Mouse (Mus musculus): Measurements from ENCODE around the gene Vopp1.

Vopp1 gene

GRCm38 (mm10) chr6:57702743-57703499 is 122.0 kb downstream of the Vopp1 start:
- DNase-seq (ENCODE audit: low spot score in 2 of 2) = peak; percentile 85 to 94

GRCm38 (mm10) chr6:57702376-57702742 is 122.6 kb downstream of the Vopp1 start, which contains the start of gene Lancl2:
Gene Lancl2 (plus strand): TSS chr6:57702540.
- DNase-seq (ENCODE audit: low spot score in 2 of 2) = peak; percentile 29 to 43

DNA sequence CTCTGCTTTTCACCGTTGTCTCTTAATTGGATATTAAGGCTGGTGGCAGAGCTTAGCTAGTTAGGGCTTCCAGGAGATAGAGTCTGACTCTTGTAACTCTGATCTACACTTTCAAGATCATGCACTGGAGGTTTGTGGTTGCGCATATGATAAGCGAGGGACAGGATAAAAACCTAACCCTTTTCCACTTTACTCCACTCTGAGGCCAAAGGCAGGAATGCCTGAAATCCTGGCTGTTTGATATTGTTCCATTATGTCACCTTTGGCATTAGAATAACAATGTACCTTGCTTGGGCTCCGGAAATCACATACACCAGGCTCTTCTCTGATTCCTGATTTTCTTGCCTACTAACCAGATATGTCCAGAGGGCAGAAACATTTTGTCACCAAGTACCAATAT is 123.3 kb downstream of the Vopp1 start:
- no peak for DNase-seq (ENCODE audit: low spot score in 2 of 2)

DNA sequence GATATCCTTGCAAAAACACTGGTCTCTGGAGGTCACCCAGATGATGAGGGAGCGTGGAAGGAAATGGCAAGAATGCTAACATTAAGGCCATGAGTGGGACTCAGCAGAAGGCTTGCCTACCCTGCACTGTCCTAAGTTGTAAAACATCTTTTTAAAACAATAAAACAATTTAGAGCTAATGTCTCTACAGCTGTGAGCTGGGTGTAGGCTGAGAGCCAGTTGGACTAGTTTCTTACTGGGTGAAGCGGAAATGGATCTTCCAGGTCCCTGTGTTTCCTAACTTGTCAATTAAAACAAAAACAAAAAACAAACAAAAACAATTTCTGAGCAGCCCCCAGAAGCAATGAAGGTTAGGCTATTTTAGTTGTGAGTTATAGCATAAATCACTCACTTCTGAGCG is 131.8 kb downstream of the Vopp1 start:
- no peak for DNase-seq (ENCODE audit: low spot score in 2 of 2)

- peak; percentile 53 to 78 for DNase-seq (ENCODE audit: low spot score in 2 of 2)
Observed at GRCm38 (mm10) chr6:57691467-57692261, 133.3 kb downstream of the Vopp1 start, which contains the start of gene Pyurf. Gene Pyurf (minus strand): TSS chr6:57692078.

- no peak for DNase-seq (ENCODE audit: low spot score in 2 of 2)
Observed at GRCm38 (mm10) chr6:57684156-57684555, 140.8 kb downstream of the Vopp1 start.

Measured in cerebellum, postnatal 4 days (tissue).